Mouse (Mus musculus) heart, adult 8-10 months (tissue): ENCODE data around the gene Btf3. TPM values are rescaled to one million over a fixed set of nuclear protein-coding genes. Genes with fewer than 3 reads are reported as not detected.
A peak's percentile ranks its signal among the peaks of the same experiment; 100 is the strongest.

Experiments
- DNase-seq: peaks from one replicate; pipeline ENCODE4 v3.0.0; 2022; ENCODE audit warnings: low spot score
- total RNA-seq, 4 experiments: library from RNA; stranded (reverse); gene quantifications; 2 replicates each; pipeline ENCODE4 v1.2.4; 2022

Btf3 gene
- total RNA-seq, result 100 to 1,000 TPM; 181 to 211 (median 205) TPM

DNA sequence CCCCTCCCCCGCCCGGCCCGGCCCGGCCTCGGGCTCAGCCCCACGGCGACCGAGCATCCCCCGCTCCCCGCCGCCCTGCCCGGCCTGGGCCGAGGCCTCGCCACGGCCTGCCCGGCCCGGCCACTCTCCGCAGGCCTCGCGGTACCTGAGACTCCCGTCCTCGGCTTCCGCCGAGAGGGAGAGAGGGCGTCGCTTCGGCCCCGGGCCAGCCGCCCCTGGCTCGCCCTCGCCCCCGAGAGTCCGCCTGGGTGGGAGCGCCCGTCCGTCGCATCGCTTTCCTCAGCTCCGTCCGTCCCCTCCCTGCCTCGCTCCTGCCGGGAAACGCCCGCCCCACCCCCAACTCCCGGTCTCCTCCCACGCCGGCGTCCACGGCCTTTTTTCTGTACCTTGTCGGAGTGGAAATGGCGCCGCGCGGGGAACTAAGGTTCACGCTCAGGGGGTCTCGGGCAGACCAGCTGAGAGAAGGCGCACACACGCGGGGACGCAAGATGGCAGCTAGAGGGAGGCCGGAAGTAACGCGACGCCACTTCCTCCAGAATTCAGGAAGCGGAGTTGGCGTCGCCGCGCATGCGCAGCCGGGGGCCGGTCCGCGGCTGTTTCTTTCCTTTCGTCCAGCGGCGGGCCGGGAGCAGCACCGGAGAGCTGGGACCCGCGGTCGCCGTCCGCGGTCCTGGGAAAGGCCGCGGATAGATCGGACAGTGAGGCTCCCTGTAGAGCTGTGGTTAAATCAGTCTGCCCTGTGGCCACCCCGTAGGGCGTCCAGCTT lies at the start of gene Btf3:
TSS of gene Btf3 (minus strand) at position 527 of the 766 bp plus-strand sequence.
- DNase-seq, result peak; percentile 91

DNA sequence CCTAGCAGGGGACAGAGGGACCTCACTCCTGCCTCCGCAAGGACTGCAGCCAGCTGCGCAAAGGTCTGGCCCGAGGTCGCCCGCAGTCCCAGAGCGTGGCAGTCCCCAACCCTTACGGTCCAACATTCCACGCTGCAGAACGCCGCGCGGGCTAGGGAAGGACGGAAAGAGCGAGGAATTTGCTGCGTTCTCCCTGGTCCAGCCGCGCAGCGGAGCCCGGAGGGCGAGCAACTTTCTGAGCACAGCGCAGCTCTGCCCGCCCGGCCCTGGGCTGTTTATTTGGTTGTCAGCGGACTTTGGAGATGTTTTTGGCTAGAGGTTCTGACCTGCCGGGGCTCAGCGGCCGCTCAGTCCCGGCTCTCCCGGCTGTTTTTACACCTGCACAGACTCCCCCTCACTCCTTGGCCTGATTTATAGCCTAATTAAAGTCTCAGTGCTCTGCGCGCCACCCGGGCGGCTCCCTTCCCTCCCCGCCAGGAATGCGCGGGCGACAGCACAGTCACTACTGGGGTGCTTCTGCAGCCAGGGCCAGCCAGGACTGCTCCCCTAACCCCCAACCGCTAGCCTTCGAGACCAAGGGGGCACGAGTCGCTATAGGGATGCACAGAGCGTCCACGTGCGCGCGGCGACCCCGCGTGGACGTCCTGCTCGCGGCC lies 49.1 kb upstream of the Btf3 start:
- no peak for DNase-seq

GRCm38 (mm10) chr13:98365081-98365480 lies 48.3 kb upstream of the Btf3 start:
- no peak for DNase-seq

DNA sequence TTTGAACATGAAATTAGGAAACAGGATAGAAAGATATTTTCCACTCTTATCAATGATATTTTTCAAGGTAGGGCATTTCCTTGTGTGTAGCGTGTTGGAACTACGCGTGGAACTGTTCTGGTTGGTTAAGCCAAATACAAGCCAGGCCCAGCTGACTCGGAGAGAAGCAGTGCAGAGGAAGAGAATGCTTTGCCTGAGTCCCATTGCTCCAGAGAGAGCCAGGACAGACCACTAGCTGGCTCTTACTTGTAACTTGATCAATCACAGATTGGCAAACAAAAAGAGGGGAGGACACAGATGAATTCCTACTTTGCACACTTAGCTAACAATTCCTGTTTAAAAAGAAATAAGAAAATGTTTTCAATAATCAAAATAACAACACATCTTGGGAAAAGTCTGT lies 46.2 kb upstream of the Btf3 start:
- DNase-seq, result no peak

- no peak for DNase-seq
Measured at GRCm38 (mm10) chr13:98361161-98361560, 44.4 kb upstream of the Btf3 start.

DNA sequence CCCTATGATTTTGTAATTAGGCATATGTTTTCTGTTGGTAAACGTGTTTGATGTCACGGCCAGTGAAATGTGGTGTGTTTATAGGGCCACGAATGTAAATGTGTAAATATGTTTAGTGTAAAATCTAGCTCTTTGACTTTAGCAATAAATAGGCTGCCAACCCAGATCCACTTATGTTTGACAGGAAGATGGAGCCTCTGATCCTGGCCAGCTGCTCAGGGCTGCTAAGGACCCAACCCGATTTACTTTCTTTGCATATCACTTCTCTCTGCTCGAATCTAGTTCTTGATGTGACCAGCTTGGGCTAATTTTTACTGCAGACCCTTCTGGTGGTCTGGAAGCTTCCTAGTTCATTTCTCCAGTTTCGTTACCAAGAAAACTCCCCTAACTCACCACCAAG lies 43.6 kb upstream of the Btf3 start:
- DNase-seq, result no peak

DNA sequence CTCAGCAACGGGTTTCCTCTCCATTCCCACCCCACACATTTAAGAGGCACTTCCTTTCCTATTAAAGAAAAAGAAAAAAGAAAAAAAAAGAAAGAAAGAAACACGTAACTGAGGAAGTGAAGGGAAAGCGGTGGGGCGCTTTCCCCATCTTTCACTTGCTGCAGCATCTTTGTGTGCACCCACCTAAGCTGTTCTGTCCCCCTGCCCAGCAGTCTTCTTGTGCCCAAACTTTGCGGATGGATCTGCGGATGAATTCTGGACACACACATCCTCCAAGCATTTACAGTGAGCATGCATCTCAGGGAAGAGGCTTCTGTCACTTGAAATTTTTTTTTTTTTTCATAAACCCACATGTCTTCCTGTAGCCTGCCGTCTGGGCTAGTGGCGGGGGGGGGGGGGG lies 42.5 kb upstream of the Btf3 start:
- no peak for DNase-seq

GRCm38 (mm10) chr13:98358424-98359181 lies 41.8 kb upstream of the Btf3 start:
- DNase-seq, result no peak

- DNase-seq, result no peak
Measured at GRCm38 (mm10) chr13:98357433-98358423, 40.9 kb upstream of the Btf3 start.

- no peak for DNase-seq
Measured at GRCm38 (mm10) chr13:98356973-98357425, 40.2 kb upstream of the Btf3 start.

DNA sequence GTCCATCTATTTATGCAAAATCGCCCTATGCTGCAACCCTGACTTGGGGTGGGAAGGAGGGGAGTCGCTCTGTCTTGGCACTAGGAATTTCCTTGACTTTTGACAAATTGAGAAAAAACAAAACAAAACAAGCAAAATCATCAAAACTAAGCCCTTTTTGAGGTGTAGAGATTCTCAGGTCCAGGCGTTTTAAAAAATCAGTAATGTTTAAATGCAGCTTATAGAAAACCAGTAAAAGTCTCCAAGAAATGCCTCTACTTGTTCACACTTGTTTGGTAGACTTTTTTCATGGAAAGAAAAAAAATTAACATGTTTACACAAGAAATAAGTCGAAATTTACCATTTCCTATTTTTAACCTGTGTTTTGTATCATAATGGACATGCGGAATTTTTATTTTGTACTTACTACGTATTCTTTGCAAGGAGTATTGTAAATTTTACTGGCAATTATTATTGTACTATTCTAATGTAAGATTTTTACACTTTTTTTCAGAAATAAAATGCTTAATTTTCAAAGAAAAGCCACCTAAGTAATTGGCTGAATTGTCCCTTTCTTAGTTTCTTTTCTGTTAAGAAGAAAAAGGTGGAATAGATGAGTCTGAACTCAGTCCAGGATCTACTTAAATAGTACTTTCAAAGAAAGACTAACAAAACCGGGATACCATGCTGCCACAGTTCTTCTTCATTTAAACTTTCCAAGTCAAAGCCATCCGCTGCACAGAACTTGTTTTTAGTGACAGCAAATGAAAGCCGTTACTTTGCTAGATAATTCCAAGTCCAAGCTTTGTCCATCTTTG lies 39.6 kb upstream of the Btf3 start:
- no peak for DNase-seq

- no peak for DNase-seq
Measured at GRCm38 (mm10) chr13:98355559-98356111, 38.8 kb upstream of the Btf3 start.

GRCm38 (mm10) chr13:98354871-98355558 lies 38.2 kb upstream of the Btf3 start:
- no peak for DNase-seq

DNA sequence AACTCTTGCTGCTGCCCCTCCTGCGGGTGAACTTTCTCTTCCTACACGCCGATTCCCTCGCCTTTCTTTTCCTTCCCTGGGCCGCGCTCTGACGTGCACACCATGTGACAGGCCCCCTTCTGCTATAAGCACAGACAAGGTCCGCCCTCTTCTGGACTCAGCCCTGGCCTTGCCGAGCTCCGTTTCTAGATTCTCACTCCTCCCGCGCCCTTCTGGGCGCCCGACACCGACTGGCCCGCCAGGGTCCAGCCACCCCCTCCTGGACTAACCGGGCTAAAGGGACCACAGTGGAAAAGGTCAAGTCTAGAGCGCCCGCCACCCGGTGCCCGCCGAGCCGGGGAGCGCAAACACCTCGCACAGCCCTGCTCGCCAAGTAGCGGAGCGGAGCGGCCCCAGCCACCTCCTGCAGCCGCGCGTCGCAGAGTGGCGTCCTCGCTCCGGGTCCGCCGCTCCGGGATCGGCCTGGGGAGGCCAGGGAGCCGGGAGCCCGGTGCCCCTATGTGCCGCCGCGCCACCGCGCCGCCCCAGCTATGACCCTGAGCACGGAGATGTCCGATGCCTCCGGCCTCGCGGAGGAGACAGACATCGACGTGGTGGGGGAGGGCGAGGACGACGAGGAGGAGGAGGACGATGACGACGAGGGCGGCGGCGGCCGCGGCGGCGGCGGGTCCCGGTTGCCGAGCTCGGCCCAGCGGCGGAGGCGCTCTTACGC lies 37.4 kb upstream of the Btf3 start, which contains the start of gene Foxd1:
TSS of gene Foxd1 (plus strand) at position 153 of the 712 bp plus-strand sequence.
- DNase-seq, result no peak

DNA sequence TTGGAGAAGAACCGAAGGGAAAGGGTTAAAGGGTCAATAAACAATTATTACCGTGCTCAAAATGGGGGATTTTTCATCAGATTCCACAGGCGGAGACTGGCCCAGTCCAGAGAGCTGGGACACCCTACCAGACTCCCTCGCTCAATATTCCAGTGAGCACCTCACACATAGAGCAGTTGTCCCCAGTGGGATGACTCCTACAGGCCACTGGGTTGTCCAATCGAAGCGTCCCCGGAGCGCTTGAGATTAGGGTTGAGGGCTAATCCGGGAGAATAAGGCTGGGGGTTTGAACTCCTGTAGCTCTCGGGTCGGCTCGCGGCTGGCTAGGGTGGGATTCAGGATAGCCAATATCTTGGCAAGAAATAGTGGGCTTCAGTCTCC lies 36.9 kb upstream of the Btf3 start:
- DNase-seq, result no peak

DNA sequence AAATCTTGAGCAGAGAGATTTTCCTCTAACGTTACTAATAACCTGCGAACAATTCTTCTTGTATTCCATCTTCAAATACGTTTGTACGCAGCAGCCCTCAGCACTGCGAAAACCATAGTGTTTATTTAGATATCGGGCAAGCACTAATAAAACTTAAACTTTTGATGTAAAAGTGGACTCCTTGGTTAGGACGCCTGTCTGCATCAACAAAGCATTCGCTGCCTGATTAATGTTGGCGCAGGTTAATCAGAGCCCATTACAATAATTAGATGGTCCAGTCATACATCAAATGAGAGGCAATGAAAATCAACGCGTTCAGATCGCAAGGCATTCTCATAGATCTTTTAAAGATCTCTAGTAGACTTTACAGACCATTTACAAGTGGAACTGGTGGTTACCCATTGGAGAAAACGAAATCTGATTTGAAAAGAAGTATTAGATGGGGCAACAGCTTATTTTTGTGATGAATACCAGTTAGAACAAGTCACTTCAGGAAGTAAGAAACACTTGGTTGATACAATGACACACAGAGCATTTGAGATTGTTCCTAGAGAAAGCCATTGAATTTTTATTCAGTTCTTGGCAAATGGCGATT lies 35.7 kb upstream of the Btf3 start:
- no peak for DNase-seq

DNA sequence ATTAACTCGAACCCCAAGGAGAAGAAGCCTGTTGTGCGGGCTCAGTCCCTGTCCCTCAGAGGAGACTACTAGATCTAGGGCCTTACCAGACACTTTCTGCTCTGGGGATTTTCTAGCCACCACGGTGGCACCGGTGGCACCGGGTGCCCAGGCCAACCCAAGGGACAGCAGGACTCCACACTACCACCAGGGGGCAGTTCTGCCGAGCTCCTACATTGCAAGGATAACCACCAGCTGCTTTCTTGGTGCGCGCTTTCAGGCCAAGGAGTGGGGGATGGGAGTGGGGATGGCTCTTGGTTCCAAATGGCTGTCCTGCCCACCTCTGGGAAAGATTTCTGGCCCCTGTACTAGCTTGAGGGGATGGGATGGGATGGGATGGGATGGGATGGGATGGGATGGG lies 34.7 kb upstream of the Btf3 start:
- no peak for DNase-seq

DNA sequence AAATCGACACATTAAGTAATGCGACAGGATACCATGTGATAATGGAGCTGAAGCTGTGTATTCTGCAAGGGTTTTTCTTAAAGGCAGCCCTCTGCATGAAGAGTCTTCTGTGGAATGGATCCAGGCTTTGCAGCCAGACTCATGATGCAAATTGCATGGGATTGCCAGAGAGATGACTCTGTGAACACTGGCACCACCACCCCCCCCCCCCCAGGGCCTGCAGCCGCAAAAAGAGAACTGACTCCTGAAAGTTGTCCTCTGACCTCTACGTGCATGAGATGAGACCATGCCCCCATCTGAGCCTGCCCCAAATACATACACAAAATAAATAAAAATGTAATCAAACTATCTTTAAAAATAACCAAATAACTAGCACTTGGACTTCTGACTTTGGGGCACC lies 32.7 kb upstream of the Btf3 start:
- no peak for DNase-seq
